Mouse (Mus musculus) thymus, postnatal 10 days (tissue): ENCODE measurements around the gene 2010109A12Rik.

Experiments used
- DNase-seq, 2 experiments: peaks; one replicate each; pipeline ENCODE4 v3.0.0; 2021; ENCODE audit warnings: low spot score in 2 of 2

2010109A12Rik gene

GRCm38 (mm10) chr5:93206109-93207005 is at the start of gene 2010109A12Rik, which contains the start of gene Ccni:
TSS of gene 2010109A12Rik (plus strand) at chr5:93206518.
TSS of gene Ccni (minus strand) at chr5:93206495.
- DNase-seq, result peak; percentile 94 to 95

DNA sequence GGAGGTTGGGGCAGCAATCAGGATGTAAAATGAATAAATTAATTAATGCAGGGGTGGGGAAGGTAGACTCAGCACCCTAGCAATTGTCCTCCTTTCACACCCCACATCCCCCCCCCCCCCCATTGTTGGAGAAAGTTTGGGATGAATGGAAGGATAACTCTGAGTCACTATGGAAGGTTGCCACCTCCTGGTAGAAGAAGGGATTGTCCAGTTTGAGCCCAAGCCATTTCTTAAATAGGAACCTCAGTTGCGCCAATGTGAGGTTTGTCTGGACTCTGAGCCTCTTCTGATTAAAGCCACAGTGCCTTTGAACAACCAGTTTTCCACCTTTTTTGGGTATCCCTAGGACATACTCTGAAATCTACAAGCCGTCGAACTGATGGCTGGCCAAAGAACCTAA is 42.8 kb upstream of the 2010109A12Rik start:
- peak in 1 of 2 experiments; percentile 13 for DNase-seq

- no peak for DNase-seq
These were observed 38.3 kb upstream of the 2010109A12Rik start for GRCm38 (mm10) chr5:93167919-93168516.

DNA sequence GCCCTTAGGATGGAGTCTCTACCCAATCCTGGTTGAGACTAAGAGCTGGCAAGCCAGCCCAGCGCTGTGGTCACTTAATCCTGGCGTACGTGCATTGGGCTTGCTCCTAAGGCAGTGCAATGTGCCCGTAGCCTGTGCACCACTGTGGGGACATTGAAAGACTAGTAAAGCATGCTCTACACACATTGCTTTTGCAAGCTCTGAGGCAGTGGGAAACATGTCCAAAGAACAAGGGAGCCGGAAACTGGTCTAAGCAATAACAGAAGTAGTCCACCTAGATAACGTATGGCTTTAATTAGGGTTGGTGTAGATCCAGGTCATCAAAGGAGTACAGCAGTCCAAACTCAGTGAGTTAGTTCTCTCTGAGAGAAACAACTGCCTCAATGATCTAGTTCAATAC is 37.7 kb upstream of the 2010109A12Rik start:
- no peak for DNase-seq

DNA sequence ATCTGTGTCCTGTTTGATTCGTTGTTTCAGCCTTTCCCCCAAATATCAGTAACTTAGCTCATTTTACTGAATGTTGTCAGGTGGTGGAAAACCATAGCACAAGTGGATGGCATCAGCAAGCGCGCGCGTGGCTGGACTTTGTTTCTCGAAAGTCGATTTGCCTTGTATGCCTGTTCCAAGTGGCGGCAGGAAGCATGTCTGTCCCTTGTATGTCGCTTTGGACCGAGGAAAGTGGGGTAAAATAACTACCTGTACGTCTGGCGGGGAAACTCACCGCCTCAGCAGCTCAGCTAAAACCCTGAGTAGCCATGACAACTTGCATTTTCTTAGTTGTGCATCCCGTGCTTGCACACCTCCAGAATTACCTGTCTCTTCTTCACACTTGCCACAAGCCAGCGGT is 34.9 kb upstream of the 2010109A12Rik start:
- DNase-seq, result no peak

GRCm38 (mm10) chr5:93172536-93172935 is 33.8 kb upstream of the 2010109A12Rik start:
- no peak for DNase-seq

DNA sequence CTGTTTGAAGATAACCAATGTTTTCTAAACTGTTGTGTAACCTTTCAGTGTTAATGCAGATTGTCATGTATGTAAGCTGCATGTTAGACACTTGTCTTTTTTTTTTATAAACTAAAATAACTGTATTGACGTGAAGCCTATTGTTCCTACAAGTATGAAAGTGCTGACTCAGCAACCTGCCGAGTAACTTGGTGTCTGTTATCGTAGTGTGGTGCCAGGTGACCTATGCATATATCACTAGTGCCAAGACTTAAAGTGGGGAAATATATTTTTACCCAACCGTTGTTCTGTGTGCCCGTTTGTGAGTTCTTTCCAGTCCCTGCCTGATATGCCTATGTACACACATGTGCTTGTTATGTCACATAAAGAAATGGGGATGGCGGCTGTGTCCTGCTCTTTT is 31.6 kb upstream of the 2010109A12Rik start:
- DNase-seq, result no peak

DNA sequence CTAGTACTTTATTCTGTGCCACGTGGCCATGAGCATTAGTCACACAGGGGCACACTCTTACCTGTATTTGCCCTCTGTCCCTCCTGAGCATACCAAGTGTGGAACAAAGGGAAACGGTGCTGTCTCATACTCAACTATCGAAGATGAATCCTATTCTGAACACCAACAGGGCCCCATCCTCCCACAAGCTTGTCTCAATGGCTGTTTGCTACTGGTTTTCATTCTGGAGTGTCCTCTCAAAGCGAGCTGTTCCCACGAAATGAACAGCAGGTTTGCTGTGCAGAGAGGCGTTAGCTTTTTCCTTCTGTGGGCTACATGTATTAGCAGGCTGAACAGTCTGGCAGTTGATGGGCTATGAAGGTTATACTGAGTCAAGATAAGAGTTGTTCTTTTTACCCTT is 27.7 kb upstream of the 2010109A12Rik start:
- DNase-seq, result peak in 1 of 2 experiments; percentile 2

DNA sequence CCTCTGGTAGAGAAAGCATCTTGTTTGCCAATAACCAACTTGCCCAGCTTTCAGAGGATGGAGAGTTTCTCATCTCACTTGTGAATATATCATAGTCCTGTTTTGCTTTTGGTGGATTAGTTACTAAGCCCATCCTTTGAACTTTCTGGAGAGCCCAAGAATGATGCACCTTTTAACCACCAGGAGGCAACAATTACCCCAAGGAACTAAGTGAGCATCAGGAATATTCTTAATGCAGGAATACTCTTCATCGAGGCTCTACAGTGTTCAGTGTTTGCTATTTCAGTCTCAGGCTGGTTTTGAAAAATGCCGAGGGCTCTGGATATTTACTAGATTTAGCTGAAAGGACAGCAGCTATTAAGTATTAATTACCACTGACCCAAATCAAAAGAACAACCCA is 26.1 kb upstream of the 2010109A12Rik start:
- peak; percentile 3 to 30 for DNase-seq

DNA sequence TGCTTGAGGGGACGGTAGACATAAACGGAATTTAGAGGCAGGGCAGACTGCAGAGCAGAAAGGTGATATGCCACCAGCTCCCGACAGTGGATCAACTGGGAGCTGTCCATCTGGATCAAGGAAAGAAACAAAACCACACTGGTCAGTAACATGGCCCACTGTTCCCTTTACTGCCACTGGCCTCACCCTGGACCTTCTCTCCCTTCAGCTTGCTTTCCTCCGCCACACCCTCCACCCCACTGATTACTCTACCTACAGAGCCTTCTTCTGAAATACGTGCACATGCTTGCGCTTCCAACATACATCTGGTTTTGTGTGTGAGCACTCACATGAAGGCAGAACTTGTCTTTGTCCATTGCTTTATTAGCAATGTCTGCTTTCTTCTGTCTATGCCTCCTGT is 23.0 kb upstream of the 2010109A12Rik start:
- DNase-seq, result no peak

DNA sequence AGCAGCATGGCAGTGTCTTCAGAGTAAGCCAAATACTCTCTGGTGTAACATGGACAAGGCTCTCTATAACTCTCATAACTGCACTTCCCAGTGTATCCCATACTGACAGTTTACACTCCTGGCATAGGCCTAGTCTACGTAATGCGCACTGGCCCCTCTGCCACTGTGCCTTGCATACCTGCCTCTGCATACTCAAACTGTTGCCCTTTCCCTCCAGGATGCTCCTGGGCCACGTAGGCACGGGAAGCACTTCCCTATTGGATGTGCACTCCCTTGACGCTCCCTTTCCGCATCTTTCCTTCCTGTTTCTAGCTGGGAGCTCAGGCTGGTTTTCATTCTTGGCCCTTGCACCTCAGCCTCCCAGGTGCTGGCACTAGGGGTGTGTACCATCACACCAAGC is 21.8 kb upstream of the 2010109A12Rik start:
- DNase-seq, result no peak

GRCm38 (mm10) chr5:93189607-93190006 is 16.7 kb upstream of the 2010109A12Rik start:
- no peak for DNase-seq

DNA sequence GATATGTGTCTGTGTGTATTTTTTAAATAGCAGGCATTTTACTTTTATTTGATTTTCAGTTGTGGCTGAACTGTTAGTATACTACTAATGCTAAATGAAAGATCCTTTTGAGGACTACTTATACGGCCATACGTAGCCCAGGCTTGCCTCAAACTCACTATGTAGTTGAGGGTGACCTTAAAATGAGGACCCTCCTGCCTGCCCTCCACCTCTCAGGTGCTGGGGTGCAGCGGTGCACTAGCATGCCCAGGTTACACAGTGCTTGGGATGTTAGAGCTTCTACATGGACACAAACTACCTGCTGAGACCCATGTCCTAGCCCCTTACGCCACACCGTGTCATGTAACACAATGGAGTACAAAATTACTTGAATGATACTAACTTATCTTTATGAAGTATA is 15.9 kb upstream of the 2010109A12Rik start:
- no peak for DNase-seq

DNA sequence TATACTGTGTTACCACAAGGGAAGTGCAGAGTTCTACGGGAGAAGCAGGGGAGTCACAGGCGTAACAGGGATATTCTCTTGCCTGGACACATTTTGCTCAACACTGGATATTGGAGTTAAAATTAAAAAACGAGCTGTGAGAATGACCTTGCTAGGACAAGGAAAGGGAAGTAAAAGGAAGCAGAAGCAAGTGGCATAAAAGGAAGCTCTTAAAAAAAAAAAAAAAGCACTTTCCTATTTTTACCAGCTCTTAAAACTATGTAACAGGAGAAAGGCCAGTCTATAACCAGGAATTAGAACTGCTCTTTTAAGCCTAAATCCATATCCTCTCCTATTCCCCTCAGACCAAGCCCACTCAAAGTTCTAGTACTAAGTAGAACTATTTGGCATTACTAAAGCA is 8.1 kb upstream of the 2010109A12Rik start:
- DNase-seq, result no peak

- no peak for DNase-seq
These were observed 5.1 kb upstream of the 2010109A12Rik start for GRCm38 (mm10) chr5:93201181-93201580.

- peak; percentile 71 to 80 for DNase-seq
These were observed 778 bp upstream of the 2010109A12Rik start for GRCm38 (mm10) chr5:93205371-93206108.

DNA sequence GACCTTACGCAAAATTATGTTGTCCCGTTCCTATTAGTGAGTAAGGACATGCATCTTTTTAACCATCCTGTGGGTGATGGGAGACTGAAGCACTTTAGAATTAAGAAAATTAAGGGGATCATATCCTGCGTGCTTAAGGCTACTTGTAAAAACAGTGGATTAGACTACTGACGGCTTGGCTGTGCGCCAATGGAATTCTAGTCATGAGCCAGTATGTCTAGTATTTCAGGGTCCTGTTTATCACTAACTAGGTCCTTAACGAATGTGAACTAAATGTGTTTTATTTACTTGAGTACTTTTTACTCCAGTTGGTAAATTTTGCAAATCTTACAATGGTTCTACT is 659 bp downstream of the 2010109A12Rik start:
- DNase-seq, result peak in 1 of 2 experiments; percentile 15

DNA sequence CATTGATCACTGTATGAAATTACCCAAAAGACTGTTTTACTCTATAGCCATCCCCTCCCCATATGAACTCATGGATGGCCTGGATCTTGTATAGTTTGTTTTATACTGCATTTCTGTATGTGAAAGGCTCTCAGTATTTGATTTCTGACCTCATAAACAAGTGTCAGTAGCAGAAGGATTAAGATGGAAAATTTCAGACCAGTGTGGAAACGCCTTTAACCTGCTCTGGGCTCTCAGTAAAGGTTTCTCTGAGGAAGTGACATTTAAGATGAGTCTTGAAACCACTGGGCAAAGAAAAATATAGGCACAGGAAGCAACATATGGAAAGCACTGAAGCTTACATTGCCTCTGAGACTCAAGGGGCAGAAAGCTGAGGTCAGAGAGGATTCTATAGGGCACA is 1.2 kb downstream of the 2010109A12Rik start:
- DNase-seq, result no peak

- DNase-seq, result no peak
These were observed 12.1 kb downstream of the 2010109A12Rik start for GRCm38 (mm10) chr5:93218375-93218774.

DNA sequence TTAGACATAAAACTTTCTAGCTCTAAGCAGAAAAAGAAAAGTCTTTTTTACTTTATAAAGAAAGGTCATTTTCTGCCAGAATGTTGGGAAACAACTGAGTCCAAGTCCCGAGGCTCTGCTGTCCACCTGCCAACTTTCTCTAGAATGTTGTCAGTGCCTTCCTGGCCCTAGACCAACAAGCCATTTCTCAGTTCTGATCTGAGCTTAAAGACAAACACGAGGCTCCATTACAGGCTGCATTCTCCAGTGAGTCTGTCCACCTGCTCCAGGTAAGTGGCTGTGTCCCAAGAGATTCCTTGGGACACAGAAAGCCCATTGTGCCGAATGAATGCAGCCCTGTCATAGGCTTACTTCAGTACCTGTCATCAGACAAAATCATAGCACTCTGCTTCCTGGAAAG is 15.3 kb downstream of the 2010109A12Rik start:
- no peak for DNase-seq

DNA sequence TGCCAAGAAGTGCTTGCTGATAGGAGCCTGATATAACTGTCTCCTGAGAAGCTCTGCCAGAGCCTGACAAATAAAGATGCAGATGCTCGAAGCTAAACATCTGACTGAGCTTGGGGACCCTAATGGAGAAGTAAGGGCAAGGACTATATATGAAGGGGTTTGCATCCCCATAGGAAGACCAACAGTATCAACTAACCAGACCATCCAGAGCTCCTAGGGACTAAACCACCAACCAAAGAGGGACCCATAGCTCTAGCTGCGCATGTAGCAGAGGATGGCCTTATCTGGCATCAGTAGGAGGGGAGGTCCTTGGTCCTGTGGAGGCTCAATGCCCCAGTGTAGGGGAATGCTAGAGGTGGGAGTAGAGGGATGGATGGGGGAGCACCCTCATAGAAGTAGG is 18.2 kb downstream of the 2010109A12Rik start:
- no peak for DNase-seq

DNA sequence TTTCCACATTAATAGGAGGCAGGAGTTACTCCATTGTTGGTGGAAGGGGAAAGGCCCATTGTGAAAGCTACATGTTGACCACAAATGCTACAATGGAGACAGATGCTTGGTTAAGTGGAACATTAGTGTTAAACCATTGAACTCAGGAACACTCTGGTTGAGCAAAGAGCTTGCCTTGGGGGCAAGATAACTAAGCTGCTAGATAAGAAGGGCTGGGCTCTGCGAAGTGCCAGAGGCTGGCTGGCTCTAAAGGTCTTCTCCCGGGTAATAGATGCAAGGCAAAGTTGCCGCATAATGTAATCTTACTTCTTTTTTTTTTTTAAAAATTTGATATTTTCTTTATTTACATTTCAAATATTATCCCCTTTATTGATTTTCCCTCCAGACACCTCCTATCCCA is 20.8 kb downstream of the 2010109A12Rik start:
- DNase-seq, result no peak

- DNase-seq, result no peak
These were observed 23.2 kb downstream of the 2010109A12Rik start for GRCm38 (mm10) chr5:93229527-93229926.
